Mouse (Mus musculus) midbrain, embryonic 14.5 days (tissue): ENCODE measurements around the gene Chst14. TPM values are rescaled to one million over a fixed set of nuclear protein-coding genes. Genes with fewer than 3 reads are reported as not detected.

Experiments used
- ATAC-seq: fragments of 200-750 bp; cut with Nextera tagmentation; 2 replicates; pipeline ENCODE4 v1.8.0; 2017; ENCODE audit warnings: moderate number of reproducible peaks, moderate library complexity; ENCODE audit not compliant: low FRiP score, low TSS enrichment
- DNase-seq: peaks from one replicate; pipeline ENCODE4 v3.0.0-alpha.2; 2015
- H3K27ac ChIP-seq: fragments of 300-500 bp; sonication (generic); replicated peaks from 2 replicates; pipeline ENCODE4 v1.5.1; 2014; ENCODE audit warnings: mild to moderate bottlenecking, low read depth, low read length, moderate library complexity
- H3K27me3 ChIP-seq: fragments of 300-500 bp; sonication (generic); 2 replicates; pipeline ENCODE4 v1.6.1; 2014; ENCODE audit warnings: low read length, control low read depth, mixed read lengths; ENCODE audit not compliant: control insufficient read depth, insufficient read depth
- H3K36me3 ChIP-seq: fragments of 300-500 bp; sonication (generic); 2 replicates; pipeline ENCODE4 v1.6.1; 2014; ENCODE audit warnings: low read length, control low read depth; ENCODE audit not compliant: control insufficient read depth, insufficient read depth
- H3K4me1 ChIP-seq: fragments of 300-500 bp; sonication (generic); 2 replicates; pipeline ENCODE4 v1.6.1; 2014; ENCODE audit warnings: mild to moderate bottlenecking, antibody characterized with exemption, low read length, control low read depth; ENCODE audit not compliant: control insufficient read depth, insufficient read depth
- H3K4me2 ChIP-seq: fragments of 300-500 bp; sonication (generic); 2 replicates; pipeline ENCODE4 v1.6.1; 2014; ENCODE audit warnings: mild to moderate bottlenecking, low read length, moderate library complexity
- H3K4me3 ChIP-seq: fragments of 300-500 bp; sonication (generic); replicated peaks from 2 replicates; pipeline ENCODE4 v1.5.1; 2014; ENCODE audit warnings: low read depth, low read length
- H3K9ac ChIP-seq: fragments of 300-500 bp; sonication (generic); replicated peaks from 2 replicates; pipeline ENCODE4 v1.6.1; 2014; ENCODE audit warnings: mild to moderate bottlenecking, low read length, moderate library complexity
- H3K9me3 ChIP-seq: fragments of 300-500 bp; sonication (generic); 2 replicates; pipeline ENCODE4 v1.6.1; 2016; ENCODE audit warnings: low read length, control low read depth, mixed read lengths; ENCODE audit not compliant: control insufficient read depth
- WGBS: fragments of 180-500 bp; shearing (Covaris S2); extraction: QIAGEN DNeasy Blood & Tissue Kit; methylation state at CpG from one replicate; pipeline ENCODE4 v1.1.7; 2014; 5-methylcytosine and 5-hydroxymethylcytosine counted together
- polyA plus RNA-seq: library from polyadenylated mRNA; unstranded; fragments of >200 nt; fragmentation: Nextera tagmentation; extraction: Ambion mirVana; gene quantifications from 2 replicates; pipeline ENCODE4 v1.2.1, GENCODE M21; 2014

The Chst14 gene
- polyA plus RNA-seq, 1 experiment from 2014 or later = 7.1 TPM

GRCm38 (mm10) chr2:118895990-118896913, 30.0 kb upstream of the Chst14 start:
- Histone ChIP-seq H3K4me3 (peak overlapping the region; percentile 35), H3K36me3 (no peaks in the 10 kb centered on the region), H3K9me3 (no peaks in the 10 kb centered on the region), H3K27me3 (peaks cover 60% of the 10 kb centered on the region), H3K9ac (0 out of 2 replicates have a peak overlapping the region, but pooled peaks have one; percentile 39), H3K27ac (no peak overlapping the region), H3K4me2 (peak overlapping the region; percentile 65), H3K4me1 (peaks cover 26% of the 10 kb centered on the region)
- DNase-seq = peak; percentile 63
- ATAC-seq = no peak
- under 1% methylated on average over 38 of the region's 38 CpGs for WGBS

GRCm38 (mm10) chr2:118896914-118897291, 29.4 kb upstream of the Chst14 start:
- WGBS = under 1% methylated on average over 13 of the region's 13 CpGs
- no peak overlapping the region for H3K27ac ChIP-seq
- ATAC-seq (no peak), DNase-seq (no peak)
- H3K4me3 ChIP-seq = peak overlapping the region; percentile 35
- peaks cover 26% of the 10 kb centered on the region for H3K4me1 ChIP-seq
- H3K9ac ChIP-seq = peak overlapping the region; percentile 39; the same call in 1 of the 2 replicates
- H3K4me2 ChIP-seq = peak overlapping the region; percentile 65
- H3K36me3 ChIP-seq = no peaks in the 10 kb centered on the region
- H3K27me3 ChIP-seq = peaks cover 60% of the 10 kb centered on the region
- no peaks in the 10 kb centered on the region for H3K9me3 ChIP-seq

GRCm38 (mm10) chr2:118897392-118897791, 28.9 kb upstream of the Chst14 start:
- peak overlapping the region; percentile 35; the same call in 1 of the 2 replicates for H3K4me3 ChIP-seq
- WGBS = 2% methylated on average over 7 of the region's 7 CpGs
- peaks cover 60% of the 10 kb centered on the region for H3K27me3 ChIP-seq
- H3K36me3 ChIP-seq = no peaks in the 10 kb centered on the region
- H3K9ac ChIP-seq = peak overlapping the region; percentile 39; the same call in 1 of the 2 replicates
- DNase-seq (peak; percentile 48), ATAC-seq (no peak)
- H3K4me2 ChIP-seq = peak overlapping the region; percentile 65
- no peaks in the 10 kb centered on the region for H3K9me3 ChIP-seq
- peaks cover 26% of the 10 kb centered on the region for H3K4me1 ChIP-seq
- no peak overlapping the region for H3K27ac ChIP-seq

- no peaks in the 10 kb centered on the region for H3K36me3 ChIP-seq
- H3K4me3 ChIP-seq = no peak overlapping the region
- 0% methylated on average over 11 of the region's 11 CpGs for WGBS
- no peaks in the 10 kb centered on the region for H3K9me3 ChIP-seq
- H3K27me3 ChIP-seq = peaks cover 60% of the 10 kb centered on the region
- peaks cover 27% of the 10 kb centered on the region for H3K4me1 ChIP-seq
- no peak overlapping the region for H3K27ac ChIP-seq
- no peak for ATAC-seq
- H3K4me2 ChIP-seq = no peak overlapping the region
- no peak for DNase-seq
- H3K9ac ChIP-seq = 0 out of 2 replicates have a peak overlapping the region, but pooled peaks have one; percentile 9
These were observed 28.5 kb upstream of the Chst14 start for GRCm38 (mm10) chr2:118897808-118898207.

GRCm38 (mm10) chr2:118898771-118899170, 27.5 kb upstream of the Chst14 start:
- no peak overlapping the region for H3K4me3 ChIP-seq

DNA sequence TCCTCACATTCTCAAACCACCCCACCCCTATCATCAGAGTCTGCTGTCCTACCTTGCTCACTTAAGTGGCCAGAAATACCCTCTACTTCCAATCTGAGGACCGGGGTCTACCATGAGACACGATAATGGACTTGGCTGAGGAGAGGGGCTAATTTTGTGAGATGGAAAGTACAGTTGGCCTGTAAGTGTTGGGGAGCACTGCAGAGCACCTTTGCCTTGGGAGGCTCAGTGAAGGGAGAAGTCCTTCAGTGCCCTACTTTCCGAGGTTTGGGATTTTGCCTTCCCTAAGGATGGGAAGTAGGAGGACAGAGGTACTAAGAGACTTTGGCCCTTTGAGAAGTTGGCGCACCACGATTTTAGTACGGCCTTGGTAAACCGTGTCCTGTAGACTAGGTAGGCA, 27.0 kb upstream of the Chst14 start:
- ATAC-seq (no peak), DNase-seq (no peak)
- 11% methylated on average over 7 of the region's 7 CpGs for WGBS
- no peak overlapping the region for H3K27ac ChIP-seq
- H3K4me3 ChIP-seq = no peak overlapping the region
- no peaks in the 10 kb centered on the region for H3K9me3 ChIP-seq
- no peak overlapping the region for H3K9ac ChIP-seq
- peaks cover 42% of the 10 kb centered on the region for H3K4me1 ChIP-seq
- no peaks in the 10 kb centered on the region for H3K36me3 ChIP-seq
- H3K27me3 ChIP-seq = peaks cover 57% of the 10 kb centered on the region
- no peak overlapping the region for H3K4me2 ChIP-seq

More at GRCm38 (mm10) chr2:118898771-118899170, 27.5 kb upstream of the Chst14 start:
- H3K9ac ChIP-seq = no peak overlapping the region
- DNase-seq (no peak), ATAC-seq (no peak)
- H3K4me2 ChIP-seq = no peak overlapping the region
- whole genome bisulfite sequencing = 5% methylated on average over 4 of the region's 4 CpGs
- peaks cover 57% of the 10 kb centered on the region for H3K27me3 ChIP-seq
- H3K27ac ChIP-seq = no peak overlapping the region
- H3K4me1 ChIP-seq = peaks cover 36% of the 10 kb centered on the region
- H3K9me3 ChIP-seq = no peaks in the 10 kb centered on the region
- no peaks in the 10 kb centered on the region for H3K36me3 ChIP-seq

GRCm38 (mm10) chr2:118899981-118900825, 26.1 kb upstream of the Chst14 start, which contains the start of gene Bahd1:
TSS of gene Bahd1 (plus strand) at chr2:118900377.
- Histone ChIP-seq H3K4me1 (peaks cover 51% of the 10 kb centered on the region), H3K9me3 (no peaks in the 10 kb centered on the region), H3K9ac (peak within 1 kb of the TSS; percentile 83), H3K36me3 (no peaks in the 10 kb centered on the region), H3K4me3 (peak within 1 kb of the TSS; percentile 88), H3K27me3 (peaks cover 49% of the 10 kb centered on the region), H3K27ac (peak within 1 kb of the TSS; percentile 88; the same call in 1 of the 2 replicates), H3K4me2 (peak within 1 kb of the TSS; percentile 99)
- ATAC-seq (no peak), DNase-seq (peak; percentile 56)
- WGBS = under 1% methylated on average over 32 of the region's 32 CpGs

DNA sequence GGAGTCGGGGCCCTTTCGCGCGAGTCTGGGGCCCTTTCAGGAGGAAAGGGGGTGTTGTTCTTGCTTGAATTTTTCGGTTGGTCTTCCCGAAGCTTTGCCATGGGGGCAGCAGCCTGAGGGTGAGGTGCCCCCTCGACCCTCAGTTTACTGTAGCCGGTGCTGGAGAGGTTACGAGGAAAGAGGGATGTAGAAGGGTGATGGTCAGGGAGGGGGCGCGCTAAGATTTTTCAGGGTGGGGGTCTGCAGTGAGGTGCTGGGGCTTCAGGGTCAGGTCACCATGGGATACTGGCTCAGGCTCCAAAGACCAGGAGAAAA, 25.5 kb upstream of the Chst14 start:
- Histone ChIP-seq H3K4me2 (peak overlapping the region; percentile 99), H3K4me1 (peaks cover 54% of the 10 kb centered on the region), H3K36me3 (no peaks in the 10 kb centered on the region), H3K9ac (peak overlapping the region; percentile 59), H3K27ac (no peak overlapping the region), H3K27me3 (peaks cover 44% of the 10 kb centered on the region), H3K9me3 (no peaks in the 10 kb centered on the region), H3K4me3 (peak overlapping the region; percentile 88)
- ATAC-seq (no peak), DNase-seq (no peak)
- under 1% methylated on average over 11 of the region's 11 CpGs for WGBS
